Mouse (Mus musculus) splenic B cell, adult 2 months (primary cell): ENCODE measurements around the gene Atp4b.
"Not testable (repeated sequence)": the region's sequence is repeated elsewhere in the genome, so short reads cannot be mapped to it uniquely, and the experiment has no call there.

ENCODE experiments used
- DNase-seq: peaks from one replicate; pipeline ENCODE4 v3.0.0-alpha.2; 2011; ENCODE audit warnings: low read depth, low spot score
- H3K27me3 ChIP-seq: 2 replicates; pipeline ENCODE4 v1.6.1; 2012; ENCODE audit warnings: mild to moderate bottlenecking, low read length, moderate library complexity, mixed read lengths; ENCODE audit not compliant: control insufficient read depth, poor library complexity, insufficient read depth, severe bottlenecking
- H3K36me3 ChIP-seq: 2 replicates; pipeline ENCODE4 v1.6.1; 2012; ENCODE audit warnings: mild to moderate bottlenecking, low read length, moderate library complexity, mixed read lengths; ENCODE audit not compliant: control insufficient read depth, poor library complexity, insufficient read depth, severe bottlenecking

Atp4b gene

DNA sequence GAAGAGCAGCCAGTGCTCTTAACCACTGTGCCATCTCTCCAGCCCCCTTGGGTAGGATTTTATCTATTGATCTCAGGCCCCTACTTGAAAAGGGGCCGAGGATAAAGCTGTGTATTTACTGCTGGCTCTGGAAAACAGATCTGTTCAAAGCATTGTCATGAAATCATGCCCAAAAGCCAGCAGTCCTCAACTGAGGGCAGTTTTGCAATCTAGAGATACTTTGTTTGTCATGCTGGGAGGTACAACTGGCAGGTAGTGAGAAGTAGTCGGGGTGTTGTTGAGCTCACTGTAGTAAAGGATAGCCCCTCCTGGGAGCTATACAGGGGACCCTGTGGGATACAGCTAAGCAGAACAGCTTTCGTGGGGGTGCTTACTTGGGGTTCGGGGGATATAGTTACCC lies 42.7 kb downstream of the Atp4b start:
- no peak for DNase-seq
- Histone ChIP-seq H3K27me3 (no peaks in the 10 kb centered on the region), H3K36me3 (no peaks in the 10 kb centered on the region)

DNA sequence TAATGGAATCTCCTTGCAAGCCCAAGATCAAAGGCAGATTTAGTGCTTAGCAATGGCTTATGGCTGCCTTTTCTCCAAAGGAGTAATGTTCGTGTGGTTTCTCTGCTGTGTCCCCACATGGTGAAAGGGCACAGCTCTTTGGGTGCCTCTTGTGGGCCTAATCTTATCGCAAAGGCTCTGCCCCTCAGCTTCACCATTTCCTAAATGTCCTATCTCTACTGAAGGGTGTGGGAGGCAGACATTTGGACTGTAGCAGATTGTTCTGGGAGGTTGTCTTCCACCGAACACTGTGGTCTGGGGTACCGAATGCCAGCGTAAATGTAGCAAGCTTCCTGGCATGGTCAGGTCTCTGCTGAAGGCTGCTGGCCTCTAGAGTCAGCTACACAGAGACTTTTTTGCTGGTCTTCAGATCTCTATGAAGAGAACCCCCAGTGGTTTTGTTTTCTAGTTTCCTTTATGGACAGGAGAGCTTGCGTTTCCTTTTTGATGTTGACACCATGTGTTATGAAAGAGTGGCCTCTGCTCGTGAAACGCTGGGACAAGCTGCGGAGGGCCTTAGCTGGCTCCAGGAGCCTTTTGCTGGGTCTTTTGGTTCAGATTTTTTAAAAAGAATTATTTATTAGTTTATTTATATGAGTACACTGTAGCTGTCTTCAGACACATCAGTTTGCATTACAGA lies 43.3 kb downstream of the Atp4b start:
- DNase-seq: no peak
- H3K27me3 ChIP-seq: no peaks in the 10 kb centered on the region

DNA sequence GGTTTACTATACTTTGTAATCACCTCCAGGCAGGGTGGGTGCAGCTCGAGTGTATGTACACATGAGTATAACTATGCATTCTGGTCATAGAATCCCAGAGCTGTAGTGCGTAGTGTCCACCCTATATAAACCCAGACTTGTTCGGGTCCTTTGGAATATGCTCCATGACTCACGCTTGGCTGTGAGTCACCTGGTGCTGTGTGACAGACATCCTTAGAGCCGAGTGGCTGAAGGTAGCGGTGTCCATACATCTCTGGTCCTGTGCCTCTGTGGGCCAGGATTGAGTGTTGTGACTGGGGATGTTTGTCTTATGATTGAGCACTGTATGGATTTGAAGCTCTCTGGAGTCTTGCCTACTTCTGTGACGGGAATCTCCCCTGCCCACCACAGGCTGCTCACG lies 44.0 kb downstream of the Atp4b start:
- DNase-seq: no peak
- H3K36me3 ChIP-seq: no peaks in the 10 kb centered on the region
- H3K27me3 ChIP-seq: no peaks in the 10 kb centered on the region

More for the DNA sequence above, 43.3 kb downstream of the Atp4b start:
- H3K36me3 ChIP-seq: no peaks in the 10 kb centered on the region

DNA sequence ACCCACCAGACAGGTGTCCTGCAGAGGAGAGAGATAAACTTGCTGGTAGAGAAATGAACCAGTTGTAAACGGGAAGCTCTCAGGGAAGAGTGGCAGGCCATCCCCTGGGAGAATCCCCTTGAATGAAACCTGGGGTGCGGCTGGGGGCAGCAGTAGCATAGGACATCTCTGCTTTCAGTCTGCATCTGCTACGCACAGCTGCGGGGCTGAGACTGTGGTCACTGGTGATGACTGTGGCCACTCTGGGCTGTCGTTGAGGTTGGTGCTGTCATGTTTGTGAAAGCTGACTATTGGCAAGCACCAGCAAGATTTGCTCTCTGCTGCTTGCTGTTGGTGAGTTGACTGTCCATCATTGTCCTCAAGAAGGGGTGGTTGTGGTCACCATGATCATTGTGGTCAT lies 45.0 kb downstream of the Atp4b start:
- DNase-seq: no peak
- Histone ChIP-seq H3K36me3 (no peaks in the 10 kb centered on the region), H3K27me3 (no peaks in the 10 kb centered on the region)

DNA sequence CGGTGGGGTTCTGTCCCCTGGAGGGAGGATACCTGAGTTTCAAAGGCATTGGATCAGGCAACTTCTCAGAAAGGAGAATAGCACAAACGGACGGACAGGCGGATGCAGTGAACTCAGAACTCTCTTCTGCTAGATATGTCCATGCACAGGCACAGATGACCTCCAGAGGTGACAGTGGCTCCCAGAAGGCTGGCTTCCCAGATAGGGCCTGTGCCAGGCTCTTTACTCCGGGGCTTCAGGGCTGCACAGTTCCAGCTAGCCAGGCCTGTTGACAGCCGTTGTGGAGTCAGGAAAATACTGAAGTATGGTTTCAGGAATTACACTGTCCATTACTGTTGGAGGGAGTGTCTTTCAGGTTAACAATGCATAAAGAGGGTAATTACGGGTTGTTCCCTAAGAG lies 46.6 kb downstream of the Atp4b start:
- H3K36me3 ChIP-seq: peaks cover 1% of the 10 kb centered on the region; the same call in 1 of the 2 replicates
- H3K27me3 ChIP-seq: no peaks in the 10 kb centered on the region
- no peak for DNase-seq

DNA sequence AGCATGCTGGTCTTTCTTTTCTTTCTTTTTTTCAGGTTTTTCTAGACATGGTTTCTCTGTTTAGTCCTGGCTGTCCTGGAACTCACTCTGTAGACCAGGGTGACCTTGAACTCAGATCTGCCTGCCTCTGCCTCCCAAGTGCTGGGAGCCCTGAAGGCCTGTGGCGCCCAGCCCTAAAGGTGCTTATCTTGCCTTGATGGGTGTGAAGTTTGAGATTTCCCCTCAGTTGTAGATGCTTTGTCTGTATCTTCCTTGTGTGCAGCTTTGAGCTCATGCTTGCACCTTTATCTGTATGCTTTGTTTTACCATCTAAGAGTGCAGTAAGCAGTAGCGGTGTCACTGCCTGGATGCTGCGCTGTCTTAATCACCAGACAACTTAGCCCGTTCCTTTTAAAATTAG lies 53.5 kb downstream of the Atp4b start:
- DNase-seq: no peak
- H3K36me3 ChIP-seq: peaks cover 1% of the 10 kb centered on the region; the same call in 1 of the 2 replicates
- H3K27me3 ChIP-seq: no peaks in the 10 kb centered on the region

DNA sequence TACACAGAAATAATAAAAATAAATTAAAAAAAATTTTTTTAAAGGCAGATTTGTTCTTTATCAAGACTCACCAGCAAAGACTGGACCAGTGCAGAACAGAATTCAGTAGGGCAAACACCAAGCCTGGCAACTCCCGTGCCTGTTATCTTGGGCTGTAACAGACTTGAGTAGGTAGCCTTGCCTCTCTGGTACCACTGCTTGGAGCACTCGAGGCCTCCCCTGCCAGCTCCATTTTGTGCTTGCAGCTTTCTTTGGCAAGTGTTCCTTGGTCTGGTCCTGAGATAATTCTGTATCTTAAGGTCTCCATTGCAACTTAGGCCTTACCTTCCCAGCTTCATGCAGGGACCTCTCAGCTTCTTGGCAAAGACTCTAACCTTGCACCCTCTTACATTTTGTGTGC lies 54.3 kb downstream of the Atp4b start:
- Histone ChIP-seq H3K36me3 (peaks cover 1% of the 10 kb centered on the region; the same call in 1 of the 2 replicates), H3K27me3 (no peaks in the 10 kb centered on the region)
- no peak for DNase-seq

DNA sequence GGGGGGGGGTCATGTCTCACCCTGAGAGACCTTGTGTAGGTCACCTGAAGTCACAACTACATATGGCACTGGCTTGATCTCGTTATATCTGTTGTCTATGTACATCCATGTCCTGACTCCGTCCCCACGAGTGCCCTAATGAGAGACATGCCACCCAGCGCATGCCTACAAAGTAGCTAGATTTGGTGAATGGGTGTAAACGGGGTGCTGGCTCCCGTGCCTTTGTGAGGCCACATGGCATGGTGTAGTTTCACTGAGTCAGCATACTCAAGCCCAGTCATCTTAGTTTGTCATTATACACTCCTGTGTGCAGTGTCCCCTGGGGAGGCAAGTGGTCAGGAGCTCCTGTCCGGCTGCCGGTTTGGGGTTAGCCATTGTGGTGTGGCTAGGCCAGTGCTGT lies 56.0 kb downstream of the Atp4b start:
- Histone ChIP-seq H3K36me3 (peaks cover 1% of the 10 kb centered on the region; the same call in 1 of the 2 replicates), H3K27me3 (no peaks in the 10 kb centered on the region)
- DNase-seq: no peak

DNA sequence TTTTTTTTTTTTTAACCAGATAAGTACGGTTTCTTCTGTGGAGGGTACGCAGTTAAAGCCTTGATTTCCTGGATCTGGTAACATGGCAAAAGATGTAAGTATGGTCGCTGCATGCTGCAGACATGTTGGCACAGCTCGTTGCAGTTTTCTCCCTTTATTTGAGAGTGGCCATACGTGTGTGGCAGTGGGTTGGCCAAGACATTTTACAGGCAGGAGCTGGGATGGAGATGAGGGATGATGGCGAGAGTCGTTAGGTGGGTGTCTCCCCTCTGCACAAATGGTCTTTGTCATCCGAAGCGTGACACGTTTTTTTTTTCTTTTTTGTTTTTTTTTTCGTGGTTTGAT lies 57.0 kb downstream of the Atp4b start:
- Histone ChIP-seq H3K36me3 (no peaks in the 10 kb centered on the region), H3K27me3 (no peaks in the 10 kb centered on the region)
- no peak for DNase-seq

DNA sequence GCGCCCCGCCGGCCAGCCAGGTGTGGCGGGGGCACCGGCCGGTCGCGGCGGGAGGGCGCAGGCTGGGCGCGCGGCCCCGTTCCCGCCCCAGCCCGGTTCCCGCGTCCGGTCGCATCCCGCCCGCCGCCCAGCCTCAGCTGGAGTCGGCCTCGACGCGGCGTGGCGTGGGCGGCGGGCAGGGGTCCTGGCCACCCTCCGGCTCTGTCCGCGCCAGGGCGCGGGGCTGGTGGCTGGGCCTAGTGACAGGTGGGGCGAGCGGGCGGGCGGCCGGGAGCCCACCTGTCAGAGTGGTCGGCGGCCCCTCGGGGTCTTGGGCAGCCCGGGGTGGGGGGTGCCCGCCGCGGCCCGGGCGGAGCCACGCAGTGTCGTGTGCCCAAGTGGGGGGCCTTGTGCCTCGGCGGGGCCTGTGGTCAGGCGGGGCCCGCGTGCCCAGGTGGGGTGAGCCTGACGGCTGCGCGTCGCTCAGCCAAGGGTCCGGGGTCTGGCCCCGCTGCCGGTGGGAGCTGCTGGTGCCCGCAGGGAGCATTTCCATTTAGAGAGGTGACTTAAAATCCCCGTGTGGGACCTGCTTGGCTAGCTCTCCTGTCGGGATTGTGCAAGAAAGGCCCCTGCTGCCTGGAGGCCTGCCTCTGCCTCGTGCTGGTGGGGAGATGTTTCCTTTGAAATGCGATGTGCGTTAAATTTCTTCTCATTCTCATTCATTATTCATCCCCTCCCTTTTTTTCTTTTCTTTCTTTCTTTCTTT lies 57.6 kb downstream of the Atp4b start:
- Histone ChIP-seq H3K27me3 (no peaks in the 10 kb centered on the region), H3K36me3 (no peaks in the 10 kb centered on the region)
- DNase-seq: no peak

DNA sequence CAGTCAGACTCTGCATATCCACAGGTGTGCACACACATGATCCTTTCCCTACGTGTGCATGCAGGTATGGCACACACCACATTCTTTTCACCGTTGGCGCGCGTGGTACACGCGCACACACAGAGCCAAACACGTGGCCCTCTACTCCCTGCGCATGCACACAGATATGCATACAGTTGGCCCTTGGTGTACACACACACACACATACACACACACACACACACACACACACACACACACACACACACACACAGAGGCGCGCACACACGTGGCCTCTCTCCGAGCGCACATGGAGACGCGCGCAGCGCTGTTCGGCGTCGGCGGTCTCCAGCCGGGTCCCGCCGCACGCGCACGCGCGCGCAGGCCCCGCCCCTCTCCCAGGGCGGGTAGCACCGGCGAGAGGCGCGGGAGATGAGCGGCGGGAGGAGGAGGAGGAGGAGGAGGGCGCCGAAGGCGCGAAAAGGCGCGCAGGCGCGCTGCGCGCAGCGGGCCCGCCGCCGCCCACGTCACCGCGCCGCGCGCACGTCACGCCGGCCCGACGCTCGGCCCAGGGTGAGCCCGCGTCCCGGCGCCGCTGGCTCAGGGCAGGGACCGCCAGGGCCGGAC lies 58.3 kb downstream of the Atp4b start, which contains the start of gene Tfdp1:
Gene Tfdp1, plus strand, starts transcription at position 497 of the 606 bp plus-strand sequence.
- peak; percentile 72 for DNase-seq
- no peaks in the 10 kb centered on the region for H3K36me3 ChIP-seq
- H3K27me3 ChIP-seq: no peaks in the 10 kb centered on the region

DNA sequence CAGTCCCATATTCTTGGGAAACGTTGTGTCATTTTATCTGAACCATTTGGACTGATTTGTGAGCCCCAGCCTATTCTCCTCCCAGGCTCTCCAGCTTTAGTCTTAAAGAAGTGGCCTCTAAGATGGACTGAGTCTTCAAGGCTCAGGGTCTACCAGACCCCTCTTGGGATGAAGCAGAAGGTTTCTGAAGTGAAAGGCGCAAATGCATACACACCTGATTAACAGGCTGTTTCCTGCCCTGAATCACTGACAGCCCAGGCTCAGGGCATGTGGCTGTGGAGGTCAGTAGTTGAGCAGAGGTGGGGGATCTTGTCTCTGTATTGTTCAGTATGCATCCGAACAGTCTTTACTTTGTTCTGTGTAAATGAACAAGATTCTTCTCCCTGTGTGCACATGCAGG lies 58.9 kb downstream of the Atp4b start:
- no peak for DNase-seq
- no peaks in the 10 kb centered on the region for H3K27me3 ChIP-seq
- H3K36me3 ChIP-seq: no peaks in the 10 kb centered on the region

DNA sequence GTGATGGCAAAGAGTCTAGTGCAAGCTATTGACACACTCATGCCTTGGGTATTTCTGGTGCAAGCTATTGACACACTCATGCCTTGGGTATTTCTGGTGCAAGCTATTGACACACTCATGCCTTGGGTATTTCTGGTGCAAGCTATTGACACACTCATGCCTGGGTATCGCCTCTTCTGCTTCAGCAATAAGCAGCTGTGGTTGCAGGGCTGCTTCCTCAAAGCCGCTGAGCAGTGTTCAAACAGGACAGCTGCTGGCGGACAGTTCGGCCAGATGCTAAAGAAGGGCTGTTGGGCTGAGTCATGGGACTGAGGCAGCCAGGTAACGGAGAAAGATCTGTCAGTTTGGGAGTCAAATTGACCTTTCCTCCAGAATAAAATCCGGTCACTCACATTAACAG lies 59.4 kb downstream of the Atp4b start:
- not testable (repeated sequence) for H3K36me3 ChIP-seq, DNase-seq, H3K27me3 ChIP-seq
